Mouse (Mus musculus): Measurements from ENCODE around the gene Slco1a5.
"Not testable (repeated sequence)": the region's sequence is repeated elsewhere in the genome, so short reads cannot be mapped to it uniquely, and the experiment has no call there.

The Slco1a5 gene

GRCm38 (mm10) chr6:142289413-142290118 lies 33.2 kb downstream of the Slco1a5 start:
- DNase-seq (ENCODE audit: low spot score), result no peak

GRCm38 (mm10) chr6:142275721-142276442 lies 46.9 kb downstream of the Slco1a5 start:
- DNase-seq (ENCODE audit: low spot score), result no peak

GRCm38 (mm10) chr6:142250738-142251307 lies 72.0 kb downstream of the Slco1a5 start:
- not testable (repeated sequence) for DNase-seq (ENCODE audit: low spot score)

GRCm38 (mm10) chr6:142245065-142245464 lies 77.7 kb downstream of the Slco1a5 start:
- DNase-seq (ENCODE audit: low spot score), result no peak

- DNase-seq (ENCODE audit: low spot score), result no peak
These were observed 83.3 kb downstream of the Slco1a5 start for GRCm38 (mm10) chr6:142239468-142239867.

- no peak for DNase-seq (ENCODE audit: low spot score)
These were observed 102.6 kb downstream of the Slco1a5 start for GRCm38 (mm10) chr6:142220138-142220537.

- no peak for DNase-seq (ENCODE audit: low spot score)
These were observed 111.0 kb downstream of the Slco1a5 start for GRCm38 (mm10) chr6:142211821-142212220.

GRCm38 (mm10) chr6:142209749-142210148 lies 113.0 kb downstream of the Slco1a5 start:
- no peak for DNase-seq (ENCODE audit: low spot score)

- DNase-seq (ENCODE audit: low spot score), result no peak
These were observed 114.4 kb downstream of the Slco1a5 start, which contains the start of gene Slco1a6 for GRCm38 (mm10) chr6:142208421-142208820. TSS of gene Slco1a6 (minus strand) at chr6:142208521.

- no peak for DNase-seq (ENCODE audit: low spot score)
These were observed 122.3 kb downstream of the Slco1a5 start for GRCm38 (mm10) chr6:142200524-142200923.

GRCm38 (mm10) chr6:142194245-142194644 lies 128.5 kb downstream of the Slco1a5 start:
- no peak for DNase-seq (ENCODE audit: low spot score)

GRCm38 (mm10) chr6:142191962-142192361 lies 130.8 kb downstream of the Slco1a5 start:
- no peak for DNase-seq (ENCODE audit: low spot score)

- DNase-seq (ENCODE audit: low spot score), result no peak
These were observed 135.4 kb downstream of the Slco1a5 start for GRCm38 (mm10) chr6:142187426-142187825.

GRCm38 (mm10) chr6:142185868-142186415 lies 136.8 kb downstream of the Slco1a5 start:
- no peak for DNase-seq (ENCODE audit: low spot score)
